Mouse (Mus musculus) gastrocnemius, postnatal 14 days (tissue): ENCODE results near the gene Ddah1. TPM values are rescaled to one million over a fixed set of nuclear protein-coding genes. Genes with fewer than 3 reads are reported as not detected.
"Not testable (repeated sequence)": the region's sequence is repeated elsewhere in the genome, so short reads cannot be mapped to it uniquely, and the experiment has no call there.

Experiments
- DNase-seq: peaks from one replicate; pipeline ENCODE4 v3.0.0; 2021; ENCODE audit warnings: mixed read lengths
- intact Hi-C: fragments of 180-260 bp; cut with DNase I; formaldehyde crosslinking; loops from one replicate; pipeline ENCODE4 v1.15.1; 2025; ENCODE audit warnings: low total_unique reads
- total RNA-seq, 2 experiments: library from RNA; stranded (reverse); gene quantifications; 2 replicates each; pipeline ENCODE4 v1.2.3; 2021

The Ddah1 gene
- total RNA-seq, 2 experiments from 2014 or later = 6.7 to 9.6 TPM

- intact Hi-C loops = no loop called here
- no peak for DNase-seq
Measured at GRCm38 (mm10) chr3:145846255-145846654, 87.8 kb downstream of the Ddah1 start.

GRCm38 (mm10) chr3:145852041-145852440, 93.6 kb downstream of the Ddah1 start:
- intact Hi-C loops = no loop called here
- no peak for DNase-seq

- intact Hi-C loops = no loop called here
- no peak for DNase-seq
Measured at GRCm38 (mm10) chr3:145852800-145853199, 94.3 kb downstream of the Ddah1 start.

- DNase-seq = no peak
- intact Hi-C loops = no loop called here
Measured at GRCm38 (mm10) chr3:145853713-145854112, 95.2 kb downstream of the Ddah1 start.

- intact Hi-C loops = no loop called here
- DNase-seq = no peak
Measured at GRCm38 (mm10) chr3:145854427-145854826, 96.0 kb downstream of the Ddah1 start.

GRCm38 (mm10) chr3:145855299-145855698, 96.8 kb downstream of the Ddah1 start:
- intact Hi-C loops = loop anchor here (5.0 kb wide), 1 partner anchor 52 kb away; no protein-coding TSS in a partner anchor

GRCm38 (mm10) chr3:145858388-145858787, 99.9 kb downstream of the Ddah1 start:
- DNase-seq = no peak
- intact Hi-C loops = loop anchor here (5.0 kb wide), 1 partner anchor 49 kb away; no protein-coding TSS in a partner anchor

More at GRCm38 (mm10) chr3:145855299-145855698, 96.8 kb downstream of the Ddah1 start:
- no peak for DNase-seq

- no peak for DNase-seq
- intact Hi-C loops = no loop called here
Measured at GRCm38 (mm10) chr3:145862521-145862920, 104.0 kb downstream of the Ddah1 start.

- intact Hi-C loops = no loop called here
- no peak for DNase-seq
Measured at GRCm38 (mm10) chr3:145864033-145864712, 105.7 kb downstream of the Ddah1 start.

- DNase-seq = no peak
Measured at GRCm38 (mm10) chr3:145864713-145865233, 106.3 kb downstream of the Ddah1 start.

GRCm38 (mm10) chr3:145872680-145873079, 114.2 kb downstream of the Ddah1 start:
- DNase-seq = no peak
- intact Hi-C loops = no loop called here

More at GRCm38 (mm10) chr3:145864713-145865233, 106.3 kb downstream of the Ddah1 start:
- intact Hi-C loops = no loop called here

- no peak for DNase-seq
- intact Hi-C loops = no loop called here
Measured at GRCm38 (mm10) chr3:145873271-145873670, 114.8 kb downstream of the Ddah1 start.

- intact Hi-C loops = no loop called here
- peak; percentile 86 for DNase-seq
Measured at GRCm38 (mm10) chr3:145874126-145874525, 115.7 kb downstream of the Ddah1 start.

- intact Hi-C loops = no loop called here
- DNase-seq = no peak
Measured at GRCm38 (mm10) chr3:145876120-145876519, 117.6 kb downstream of the Ddah1 start.

GRCm38 (mm10) chr3:145878867-145879266, 120.4 kb downstream of the Ddah1 start:
- DNase-seq = not testable (repeated sequence)

GRCm38 (mm10) chr3:145880335-145880734, 121.9 kb downstream of the Ddah1 start:
- DNase-seq = no peak

More at GRCm38 (mm10) chr3:145878867-145879266, 120.4 kb downstream of the Ddah1 start:
- intact Hi-C loops = not testable (repeated sequence)

GRCm38 (mm10) chr3:145882076-145882874, 123.8 kb downstream of the Ddah1 start:
- intact Hi-C loops = no loop called here
- DNase-seq = no peak

More at GRCm38 (mm10) chr3:145880335-145880734, 121.9 kb downstream of the Ddah1 start:
- intact Hi-C loops = no loop called here

- intact Hi-C loops = no loop called here
- DNase-seq = no peak
Measured at GRCm38 (mm10) chr3:145883233-145883632, 124.8 kb downstream of the Ddah1 start.

GRCm38 (mm10) chr3:145885376-145885775, 126.9 kb downstream of the Ddah1 start:
- intact Hi-C loops = no loop called here
- DNase-seq = no peak

GRCm38 (mm10) chr3:145885851-145886464, 127.5 kb downstream of the Ddah1 start:
- intact Hi-C loops = no loop called here

More at GRCm38 (mm10) chr3:145885851-145886464, 127.5 kb downstream of the Ddah1 start:
- no peak for DNase-seq
